Mouse (Mus musculus) liver, postnatal 0 days (tissue): ENCODE data around the gene Dapk3. TPM values are rescaled to one million over a fixed set of nuclear protein-coding genes. Genes with fewer than 3 reads are reported as not detected.

Experiments
- ATAC-seq: fragments of 200-750 bp; cut with Nextera tagmentation; 2 replicates; pipeline ENCODE4 v1.8.0; 2017; ENCODE audit warnings: mild to moderate bottlenecking, moderate library complexity
- DNase-seq: peaks from one replicate; pipeline ENCODE4 v3.0.0-alpha.2; 2016
- H3K27ac ChIP-seq: fragments of 300-500 bp; sonication (generic); 2 replicates; pipeline ENCODE4 v1.5.1; 2014; ENCODE audit warnings: antibody characterized with exemption, moderate library complexity, mild to moderate bottlenecking, low read depth
- H3K27me3 ChIP-seq: fragments of 300-500 bp; sonication (generic); 2 replicates; pipeline ENCODE4 v1.6.1; 2014; ENCODE audit warnings: low read length, control low read depth, mixed read lengths; ENCODE audit not compliant: insufficient read depth
- H3K36me3 ChIP-seq: fragments of 300-500 bp; sonication (generic); replicated peaks from 2 replicates; pipeline ENCODE4 v1.6.1; 2014; ENCODE audit warnings: mild to moderate bottlenecking, control low read depth, low read length, moderate library complexity, mixed read lengths; ENCODE audit not compliant: insufficient read depth
- H3K4me1 ChIP-seq: fragments of 300-500 bp; sonication (generic); 2 replicates; pipeline ENCODE4 v1.6.1; 2014; ENCODE audit warnings: antibody characterized with exemption, mild to moderate bottlenecking, control low read depth; ENCODE audit not compliant: insufficient read depth
- H3K4me2 ChIP-seq: fragments of 300-500 bp; sonication (generic); 2 replicates; pipeline ENCODE4 v1.6.1; 2014; ENCODE audit warnings: low read depth, mild to moderate bottlenecking, low read length, moderate library complexity, mixed read lengths
- H3K4me3 ChIP-seq: fragments of 300-500 bp; sonication (generic); 2 replicates; pipeline ENCODE4 v1.5.1; 2014; ENCODE audit warnings: low read depth, low read length
- H3K9ac ChIP-seq: fragments of 300-500 bp; sonication (generic); replicated peaks from 2 replicates; pipeline ENCODE4 v1.6.1; 2014; ENCODE audit warnings: mild to moderate bottlenecking, moderate library complexity
- H3K9me3 ChIP-seq: fragments of 300-500 bp; sonication (generic); 2 replicates; pipeline ENCODE4 v1.6.1; 2016; ENCODE audit warnings: mild to moderate bottlenecking, control low read depth, low read length, mixed read lengths
- CTCF ChIP-seq: sonication (generic); IDR thresholded peaks from 2 replicates; pipeline ENCODE4 v1.5.1; 2016; ENCODE audit warnings: antibody characterized with exemption, low read depth
- EP300 ChIP-seq: IDR thresholded peaks from 2 replicates; pipeline ENCODE4 v1.6.1; 2016; ENCODE audit warnings: antibody characterized with exemption, low read depth, mild to moderate bottlenecking
- WGBS: fragments of 180-500 bp; shearing (Covaris S2); extraction: QIAGEN DNeasy Blood & Tissue Kit; methylation state at CpG from one replicate; pipeline ENCODE4 v1.1.7; 2014; ENCODE audit not compliant: insufficient replicate concordance; 5-methylcytosine and 5-hydroxymethylcytosine counted together
- polyA plus RNA-seq: library from polyadenylated mRNA; unstranded; fragments of >200 nt; fragmentation: Nextera tagmentation; extraction: Ambion mirVana; gene quantifications from 2 replicates; pipeline ENCODE4 v1.2.1, GENCODE M21; 2015

The Dapk3 gene
- polyA plus RNA-seq, 1 experiment from 2014 or later = 15.3 TPM

DNA sequence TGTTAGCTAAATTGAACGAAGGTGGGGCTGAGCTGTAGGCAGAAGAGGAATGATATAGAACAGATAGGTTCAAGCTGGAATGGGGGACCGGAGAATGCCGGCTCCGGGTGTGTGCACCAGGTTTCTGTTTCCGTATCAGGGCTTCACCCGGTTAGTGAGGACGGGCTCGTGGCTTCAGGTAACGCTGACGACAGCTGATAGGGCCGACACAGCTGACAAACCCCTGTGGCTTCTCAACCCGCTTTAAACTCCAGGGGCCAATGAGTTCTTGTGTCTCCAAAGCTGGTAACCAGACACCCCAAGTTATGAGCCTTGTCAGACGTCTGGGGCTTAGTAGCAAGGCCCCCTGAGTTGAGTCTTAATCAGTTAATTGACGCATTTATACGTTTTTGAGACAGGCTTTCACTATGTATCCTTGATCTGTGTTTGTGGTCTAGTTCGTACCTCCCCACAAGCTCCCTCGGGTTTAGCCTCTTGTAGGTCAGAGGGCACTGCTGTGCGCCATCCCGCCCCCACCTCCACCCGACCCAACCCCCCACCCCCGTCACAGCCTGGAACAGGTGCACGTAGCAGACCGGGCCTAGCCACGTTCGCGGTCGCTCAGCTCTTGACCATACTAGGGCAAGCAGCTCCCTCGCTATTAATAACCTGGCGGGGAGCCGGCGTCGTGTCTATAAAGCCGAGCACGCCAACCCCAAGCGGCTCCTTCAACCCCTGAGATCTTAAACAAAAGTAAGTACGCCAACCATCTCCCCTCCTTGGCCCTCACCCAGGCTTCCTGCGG lies 11.4 kb downstream of the Dapk3 start:
- Histone ChIP-seq H3K36me3 (peaks cover 6% of the 10 kb centered on the region; the same call in 1 of the 2 replicates), H3K9me3 (no peaks in the 10 kb centered on the region), H3K4me1 (peaks cover 34% of the 10 kb centered on the region), H3K9ac (no peak overlapping the region), H3K27me3 (peaks cover 25% of the 10 kb centered on the region), H3K4me2 (peak overlapping the region; percentile 43), H3K27ac (no peak overlapping the region), H3K4me3 (no peak overlapping the region)
- peak; percentile 42 for DNase-seq
- peak; percentile 32; the same call in 1 of the 2 replicates for ATAC-seq
- 9% methylated on average over 37 of the region's 37 CpGs for WGBS
- no peak for TF ChIP-seq EP300
- TF ChIP-seq CTCF = no peak

DNA sequence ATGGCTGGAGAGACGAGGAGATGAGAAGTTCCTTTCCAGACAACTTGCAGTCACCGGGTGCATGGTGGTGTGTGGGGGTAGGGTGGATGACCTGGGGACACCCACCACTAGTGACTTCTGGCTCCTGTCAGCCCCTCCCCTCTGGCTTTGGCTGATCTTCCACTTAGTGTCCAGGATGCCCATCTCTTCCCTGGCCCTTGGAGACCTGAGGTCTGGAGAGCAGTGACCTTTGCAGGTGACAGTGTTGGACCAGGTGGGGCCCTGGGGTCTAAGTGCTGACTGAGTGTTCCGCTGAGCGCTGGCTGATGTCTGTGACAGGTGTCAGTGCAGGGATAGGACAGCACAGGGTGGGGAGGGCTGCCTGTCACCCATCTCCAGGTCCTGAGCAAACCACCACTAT lies 12.5 kb downstream of the Dapk3 start:
- no peak for TF ChIP-seq EP300
- TF ChIP-seq CTCF = no peak
- H3K9ac ChIP-seq = no peak overlapping the region
- H3K4me2 ChIP-seq = no peak overlapping the region
- WGBS = 66% methylated on average over 4 of the region's 4 CpGs
- H3K4me1 ChIP-seq = peaks cover 34% of the 10 kb centered on the region
- DNase-seq (no peak), ATAC-seq (no peak)
- peaks cover 2% of the 10 kb centered on the region; the same call in 1 of the 2 replicates for H3K36me3 ChIP-seq
- H3K4me3 ChIP-seq = no peak overlapping the region
- peaks cover 25% of the 10 kb centered on the region for H3K27me3 ChIP-seq
- H3K27ac ChIP-seq = no peak overlapping the region
- no peaks in the 10 kb centered on the region for H3K9me3 ChIP-seq

DNA sequence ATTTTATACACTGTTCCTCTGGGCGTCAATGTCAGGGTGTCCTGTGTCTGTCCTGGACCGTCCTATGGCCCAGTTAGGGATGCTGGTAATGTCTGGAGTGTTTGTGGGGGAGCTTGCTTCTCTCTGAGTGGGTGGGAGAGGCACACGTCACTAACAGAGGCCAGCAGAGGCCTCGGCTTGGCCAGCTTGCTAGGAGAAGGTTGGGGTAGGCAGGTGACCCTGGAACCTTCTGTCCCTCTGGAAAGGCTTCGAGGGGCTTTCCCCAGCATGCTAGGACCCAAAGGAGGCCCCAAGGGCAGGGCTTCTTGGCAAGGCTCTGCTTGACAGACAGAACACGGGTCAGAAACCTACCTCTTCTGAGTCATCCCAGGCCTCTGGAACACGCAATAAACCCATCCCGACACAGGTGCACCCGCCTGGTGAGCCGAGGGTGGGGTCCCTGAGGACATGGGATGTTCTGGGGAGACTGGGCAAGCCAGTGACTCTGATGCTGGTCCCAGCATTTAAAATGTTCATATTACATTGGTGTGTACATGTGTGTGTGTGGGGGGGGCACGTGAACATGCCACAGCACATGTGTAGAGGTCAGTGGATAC lies 13.8 kb downstream of the Dapk3 start:
- WGBS = 64% methylated on average over 11 of the region's 11 CpGs
- ATAC-seq (no peak), DNase-seq (no peak)
- H3K27me3 ChIP-seq = peaks cover 25% of the 10 kb centered on the region
- H3K27ac ChIP-seq = no peak overlapping the region
- no peaks in the 10 kb centered on the region for H3K9me3 ChIP-seq
- no peak overlapping the region for H3K4me2 ChIP-seq
- H3K36me3 ChIP-seq = no peaks in the 10 kb centered on the region
- TF ChIP-seq CTCF (no peak), EP300 (no peak)
- no peak overlapping the region for H3K4me3 ChIP-seq
- no peak overlapping the region for H3K9ac ChIP-seq
- peaks cover 25% of the 10 kb centered on the region for H3K4me1 ChIP-seq

DNA sequence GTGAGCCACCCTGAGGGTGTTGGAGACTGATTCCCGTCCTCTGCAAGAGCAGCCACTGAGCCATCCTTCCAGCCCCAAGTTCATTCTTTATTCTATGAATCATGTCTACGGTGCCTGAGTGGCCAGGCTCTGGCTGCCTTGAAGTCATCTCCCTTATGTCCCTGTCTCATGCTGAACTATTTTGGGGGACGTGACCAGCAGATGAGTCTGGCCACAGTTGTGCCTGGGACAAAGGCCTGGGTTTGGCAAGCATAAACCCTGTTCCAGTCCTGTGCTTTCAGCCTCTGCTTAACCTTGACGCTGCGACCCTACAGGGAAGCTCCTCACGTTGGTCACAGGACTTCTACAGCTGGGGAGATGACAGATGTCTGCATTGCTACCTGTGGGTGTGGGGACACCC lies 14.5 kb downstream of the Dapk3 start:
- 51% methylated on average over 6 of the region's 6 CpGs for WGBS
- peaks cover 18% of the 10 kb centered on the region for H3K4me1 ChIP-seq
- peaks cover 25% of the 10 kb centered on the region for H3K27me3 ChIP-seq
- H3K4me3 ChIP-seq = no peak overlapping the region
- ATAC-seq = no peak
- no peak overlapping the region for H3K9ac ChIP-seq
- H3K4me2 ChIP-seq = no peak overlapping the region
- no peak for DNase-seq
- no peaks in the 10 kb centered on the region for H3K36me3 ChIP-seq
- no peaks in the 10 kb centered on the region for H3K9me3 ChIP-seq
- H3K27ac ChIP-seq = no peak overlapping the region
- TF ChIP-seq CTCF (no peak), EP300 (no peak)

DNA sequence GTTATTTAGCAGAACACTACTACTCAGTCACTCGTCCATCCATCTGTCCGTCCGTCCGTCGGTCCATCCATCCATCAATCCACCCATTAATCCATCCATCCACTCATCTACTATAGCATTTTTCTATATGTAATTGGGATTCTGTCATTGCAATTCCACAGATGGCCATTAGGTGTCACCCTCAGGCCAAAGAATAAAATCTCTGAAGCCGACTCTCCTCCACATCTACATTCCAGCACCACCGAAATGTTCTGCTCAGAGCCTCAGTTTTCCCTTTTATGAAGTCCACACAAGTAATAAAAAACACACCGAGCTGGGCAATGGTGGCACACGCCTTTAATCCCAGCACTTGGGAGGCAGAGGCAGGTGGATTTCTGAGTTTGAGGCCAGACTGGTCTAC lies 15.4 kb downstream of the Dapk3 start:
- 3% methylated on average over 9 of the region's 9 CpGs for WGBS
- ATAC-seq = no peak
- peaks cover 25% of the 10 kb centered on the region for H3K27me3 ChIP-seq
- H3K27ac ChIP-seq = no peak overlapping the region
- TF ChIP-seq EP300 = no peak
- TF ChIP-seq CTCF = peak; percentile 88
- peak; percentile 59 for DNase-seq
- H3K9ac ChIP-seq = no peak overlapping the region
- no peak overlapping the region for H3K4me3 ChIP-seq
- H3K4me2 ChIP-seq = no peak overlapping the region
- peaks cover 12% of the 10 kb centered on the region for H3K4me1 ChIP-seq
- no peaks in the 10 kb centered on the region for H3K9me3 ChIP-seq
- H3K36me3 ChIP-seq = no peaks in the 10 kb centered on the region

DNA sequence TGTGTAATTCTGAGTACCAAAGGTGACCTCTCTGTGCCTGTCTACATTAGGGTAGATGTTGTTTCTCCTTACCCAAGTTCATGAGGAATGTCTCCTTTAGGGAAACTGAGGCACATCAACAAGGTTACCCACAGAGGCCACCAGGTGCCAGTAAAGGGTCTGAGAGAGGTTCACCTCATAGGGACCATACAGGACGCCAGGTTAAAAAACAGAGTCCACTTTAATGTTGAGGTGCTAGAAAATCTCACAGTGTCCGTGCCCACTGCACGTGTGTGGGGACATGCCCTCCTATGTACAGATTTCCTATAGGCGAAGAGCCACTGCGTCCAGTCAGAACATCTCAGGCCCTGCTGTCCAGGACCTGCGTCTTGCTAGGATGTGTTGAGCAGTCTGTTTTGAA lies 16.2 kb downstream of the Dapk3 start:
- Histone ChIP-seq H3K36me3 (no peaks in the 10 kb centered on the region), H3K4me2 (no peak overlapping the region), H3K27me3 (peaks cover 22% of the 10 kb centered on the region), H3K27ac (no peak overlapping the region), H3K4me1 (peaks cover 7% of the 10 kb centered on the region), H3K4me3 (no peak overlapping the region), H3K9me3 (no peaks in the 10 kb centered on the region), H3K9ac (no peak overlapping the region)
- ATAC-seq = no peak
- TF ChIP-seq EP300 (no peak), CTCF (no peak)
- 80% methylated on average over 6 of the region's 6 CpGs for WGBS
- DNase-seq = no peak
